Mouse (Mus musculus): ENCODE results near the gene Arfip1.

Arfip1 gene

DNA sequence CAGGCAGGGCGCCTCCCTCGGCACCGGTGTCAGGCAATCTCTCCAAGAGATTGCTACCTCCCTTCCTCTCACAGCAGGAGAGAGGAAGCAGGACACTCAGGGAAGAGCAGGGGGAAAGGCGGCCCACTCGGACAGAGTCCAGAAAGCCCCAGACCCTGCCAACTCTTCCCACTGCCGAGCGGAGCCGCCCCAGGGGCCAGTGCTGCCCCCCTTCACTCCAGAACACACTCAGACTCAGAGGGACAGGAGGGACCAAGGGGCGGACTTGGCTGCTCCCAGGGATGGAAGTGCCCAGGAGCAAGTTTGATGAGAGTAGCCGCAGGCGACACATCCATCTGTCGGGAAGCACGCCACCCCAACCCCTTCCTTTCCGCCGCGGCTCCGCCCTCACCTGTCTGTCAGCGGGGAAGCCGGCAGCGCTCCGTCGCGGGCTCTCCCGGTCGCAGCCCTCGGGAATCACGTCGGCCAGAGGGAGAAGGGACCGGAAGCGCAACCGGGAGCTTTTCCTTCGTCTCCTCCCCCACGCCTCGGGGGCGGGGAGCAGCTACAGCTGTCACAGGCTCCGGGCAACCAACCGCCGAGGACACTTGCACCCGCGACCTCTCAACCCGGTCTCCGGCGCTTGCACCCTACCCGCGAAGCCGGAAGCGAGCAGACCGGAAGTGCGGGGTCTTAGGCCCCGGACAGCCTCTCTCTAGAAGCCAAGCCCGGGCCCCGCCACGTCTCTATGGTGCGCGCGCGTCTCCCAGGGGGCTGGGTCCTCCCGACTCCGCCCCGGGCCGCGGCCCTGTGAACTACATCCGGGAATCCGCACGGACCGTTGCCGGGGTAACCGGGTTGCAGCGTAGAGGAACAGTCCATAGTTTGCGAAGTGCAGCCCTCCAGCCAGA, at the start of gene Arfip1:
Gene Arfip1, minus strand, starts transcription at position 603 of the 890 bp plus-strand sequence.
- peak; percentile 97 for DNase-seq (ENCODE audit: low spot score)

DNA sequence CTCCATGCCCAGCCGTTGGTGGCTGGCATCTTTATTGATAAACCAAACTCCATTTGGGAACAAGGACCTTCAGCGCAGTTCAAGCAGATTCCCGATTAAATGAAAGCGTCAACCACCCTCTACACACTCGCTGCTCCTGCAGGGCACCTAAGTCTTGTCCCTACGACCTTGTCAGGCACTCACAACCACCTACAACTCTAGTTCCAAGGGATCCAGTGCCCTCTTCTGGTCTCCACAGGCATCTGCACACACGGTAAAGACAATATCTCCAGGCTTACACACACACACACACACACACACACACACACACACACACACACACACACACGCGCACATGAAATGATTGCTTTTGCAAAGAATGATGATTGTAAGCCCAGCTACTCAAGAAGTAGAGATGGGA, 49.2 kb upstream of the Arfip1 start:
- DNase-seq (ENCODE audit: low spot score) = no peak

DNA sequence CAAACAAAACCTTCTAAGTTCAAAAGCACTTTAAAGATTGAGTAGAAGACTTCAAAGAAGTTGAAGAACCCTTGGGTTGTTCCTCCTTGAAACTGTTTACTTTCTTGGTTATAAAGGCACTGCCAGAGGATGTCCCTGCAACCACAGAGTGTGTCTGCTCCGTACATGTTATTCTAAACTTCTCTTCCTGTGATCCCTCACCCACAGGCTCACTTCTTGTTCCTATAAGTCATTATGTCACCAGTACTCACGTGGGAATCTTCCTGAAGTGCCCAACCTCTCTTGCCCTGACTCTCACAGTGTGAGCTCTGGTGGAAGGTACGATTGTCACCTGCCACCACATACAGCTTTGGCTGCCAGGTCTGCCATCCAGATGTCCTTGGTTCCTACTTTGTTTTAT, 39.6 kb upstream of the Arfip1 start:
- DNase-seq (ENCODE audit: low spot score) = no peak

DNA sequence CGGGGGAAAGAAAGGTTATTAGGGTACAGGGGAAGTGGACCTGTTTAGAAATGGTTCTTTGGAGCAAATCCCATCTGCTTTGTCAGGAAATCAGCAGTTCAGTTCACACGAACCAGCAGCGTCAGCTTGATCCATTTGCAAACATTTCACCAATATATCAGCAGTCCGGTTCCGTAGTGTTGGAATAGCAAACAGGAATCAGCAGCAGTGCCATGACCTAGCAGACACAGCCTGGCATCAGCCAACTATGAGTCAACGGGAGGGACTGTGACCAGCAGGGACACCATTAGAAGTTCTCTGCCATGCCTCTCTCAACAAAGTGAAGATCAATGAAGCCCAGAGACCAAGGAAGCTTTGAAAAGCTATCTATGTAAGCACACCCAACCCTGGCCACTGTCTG, 37.3 kb upstream of the Arfip1 start:
- no peak for DNase-seq (ENCODE audit: low spot score)

DNA sequence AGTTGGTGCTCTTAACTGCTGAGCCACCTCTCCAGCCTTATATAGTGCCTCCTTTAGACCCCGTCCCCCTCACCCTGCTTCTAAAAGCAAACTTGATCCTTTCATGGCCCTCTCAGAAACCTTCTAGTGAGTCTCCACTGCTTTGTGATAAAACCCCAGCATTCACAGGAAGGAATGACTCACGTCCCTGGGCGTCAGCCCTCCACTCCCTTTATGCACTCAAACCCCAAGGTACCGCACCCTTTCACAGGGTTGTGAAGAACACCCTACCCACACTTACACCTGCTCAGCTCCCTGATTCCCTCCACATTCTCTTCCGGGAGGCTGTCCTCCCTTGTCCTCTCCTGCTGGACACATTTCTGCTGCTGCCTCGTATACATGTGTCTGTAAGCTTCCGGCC, 36.6 kb upstream of the Arfip1 start:
- DNase-seq (ENCODE audit: low spot score) = no peak

DNA sequence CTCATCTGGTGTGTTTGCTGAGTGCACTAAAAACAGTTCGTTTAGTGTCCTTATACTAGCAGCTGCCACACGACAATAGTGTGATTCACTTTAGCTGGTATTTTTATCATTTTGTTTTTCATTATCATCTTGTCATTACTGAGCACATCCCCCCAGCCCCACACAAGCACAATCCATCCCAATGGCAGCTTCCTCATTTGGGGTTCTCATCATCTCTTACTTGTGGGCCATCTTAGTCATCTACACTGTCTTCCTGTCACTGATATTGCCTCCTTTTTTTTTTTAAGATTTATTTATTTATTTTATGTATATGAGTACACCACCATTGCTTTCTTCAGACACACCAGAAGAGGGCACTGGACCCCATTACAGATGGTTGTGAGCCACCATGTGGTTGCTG, 36.2 kb upstream of the Arfip1 start:
- DNase-seq (ENCODE audit: low spot score) = no peak

DNA sequence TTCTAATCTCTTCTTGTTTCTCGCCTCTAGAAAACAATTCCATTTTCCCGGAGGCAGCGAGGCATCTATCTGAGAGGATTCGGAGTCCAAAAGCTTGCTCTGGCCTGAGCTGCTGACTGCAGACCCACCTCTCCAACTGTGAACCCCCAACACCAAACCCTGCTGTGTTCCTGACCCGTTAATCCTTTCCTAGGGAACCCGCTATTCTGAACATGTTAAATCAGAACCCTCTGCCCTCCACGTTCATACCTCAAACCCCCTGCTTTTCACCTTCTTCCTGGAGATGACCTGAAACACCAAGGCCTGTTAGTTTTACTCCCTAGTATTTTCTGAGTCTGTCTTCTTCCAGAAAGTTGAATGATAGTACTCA, 33.4 kb upstream of the Arfip1 start:
- no peak for DNase-seq (ENCODE audit: low spot score)

DNA sequence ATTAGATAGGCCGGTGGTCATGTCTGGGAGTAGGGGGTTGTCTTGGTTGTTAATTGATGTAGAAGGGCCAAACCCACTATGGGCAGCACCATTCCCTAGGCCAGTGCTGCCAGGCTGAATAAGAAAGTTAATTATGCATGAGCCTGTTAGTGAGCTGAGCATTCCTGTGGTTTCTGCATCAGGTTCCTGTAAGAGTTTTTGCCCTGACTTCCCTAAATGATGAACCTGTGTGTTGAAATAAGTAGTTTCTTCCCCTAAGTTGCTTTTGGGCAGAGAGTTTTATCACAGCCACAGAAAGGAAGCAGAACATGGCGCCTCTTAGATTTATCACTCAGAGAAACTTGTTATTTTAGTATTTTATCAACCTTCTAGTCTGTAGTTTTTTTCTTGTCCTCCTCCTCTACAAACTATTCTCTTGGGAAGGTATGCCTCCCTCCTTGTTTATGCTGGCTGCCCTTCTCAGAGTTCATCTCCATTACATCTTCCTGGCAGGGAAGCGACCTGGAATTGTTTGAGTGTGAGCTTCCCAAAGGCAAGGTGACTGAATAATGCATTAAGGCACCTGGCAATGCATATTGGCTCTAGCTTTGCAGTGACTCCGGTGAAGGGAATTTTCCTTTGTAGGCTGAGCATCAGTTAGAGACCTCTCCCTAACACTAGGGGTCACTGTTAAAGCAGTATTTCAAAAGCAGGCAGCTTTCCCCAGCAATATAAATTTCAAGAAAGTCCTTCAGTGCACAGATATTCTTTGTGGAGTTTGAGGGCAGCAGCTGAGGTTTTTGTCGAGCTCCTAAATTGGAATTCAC, 32.8 kb upstream of the Arfip1 start:
- peak; percentile 76 for DNase-seq (ENCODE audit: low spot score)

DNA sequence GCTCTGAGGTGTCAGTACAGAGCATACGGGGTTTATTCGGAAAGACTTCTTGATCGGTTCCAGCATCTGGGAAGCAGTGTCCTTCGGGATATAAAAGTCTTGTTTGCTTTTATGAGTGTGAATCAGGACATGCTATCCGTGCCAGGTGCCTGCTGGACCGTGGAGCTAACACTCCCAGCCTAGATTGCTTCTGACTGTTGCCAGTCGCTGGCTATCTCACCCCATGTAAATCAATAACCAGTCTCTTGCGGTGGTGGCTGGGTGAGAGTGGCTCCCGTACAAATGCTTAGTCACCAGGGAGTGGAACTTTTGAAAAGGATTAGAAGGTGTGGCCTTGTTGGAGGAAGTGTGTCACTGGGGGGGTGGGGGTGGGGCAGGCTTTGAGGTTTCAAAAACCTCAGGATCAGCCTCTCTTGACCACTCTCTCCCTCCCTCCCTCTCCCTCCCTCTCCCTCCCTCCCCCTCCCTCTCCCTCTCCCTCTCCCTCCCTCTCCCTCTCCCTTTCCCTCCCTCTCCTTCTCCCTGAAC, 27.8 kb upstream of the Arfip1 start:
- DNase-seq (ENCODE audit: low spot score) = no peak

DNA sequence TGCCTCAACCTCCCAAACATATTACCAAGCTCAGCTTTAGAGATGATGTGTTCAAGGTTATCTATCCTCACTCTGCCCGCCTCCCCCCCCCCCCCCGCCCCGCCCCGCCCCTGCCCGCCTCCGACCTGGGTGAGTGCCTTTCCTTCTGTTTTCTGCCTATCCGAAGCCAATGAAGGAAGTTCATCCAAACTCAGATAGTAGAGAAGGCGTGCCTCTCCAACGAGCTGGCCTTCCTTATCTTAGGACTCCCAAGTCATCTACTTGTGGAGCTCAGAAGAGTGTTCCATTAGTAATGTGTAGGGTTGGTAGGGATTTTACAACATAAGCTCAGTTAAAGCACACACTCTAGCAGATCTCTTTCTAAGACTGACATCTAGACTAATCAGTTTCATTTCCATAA, 20.8 kb upstream of the Arfip1 start:
- DNase-seq (ENCODE audit: low spot score) = no peak

DNA sequence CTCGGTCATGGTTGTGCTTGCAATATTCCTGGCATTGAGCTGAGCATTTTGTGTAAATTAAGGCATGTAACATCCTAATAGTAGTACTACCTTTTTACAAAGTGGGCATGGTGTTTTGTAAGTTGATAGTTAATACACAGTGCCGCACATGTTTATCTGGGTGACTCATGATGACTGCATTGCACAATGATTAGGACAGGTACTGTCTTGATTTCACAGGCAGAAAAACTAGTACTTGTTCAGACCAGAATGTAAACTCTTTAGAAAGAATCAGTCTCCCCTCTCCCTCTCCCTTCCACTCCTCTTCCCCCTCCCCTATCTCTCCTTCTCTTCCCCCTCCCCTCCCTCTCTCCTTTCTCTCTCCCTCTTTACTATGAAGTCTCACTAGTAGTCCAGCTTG, 20.3 kb upstream of the Arfip1 start:
- no peak for DNase-seq (ENCODE audit: low spot score)

DNA sequence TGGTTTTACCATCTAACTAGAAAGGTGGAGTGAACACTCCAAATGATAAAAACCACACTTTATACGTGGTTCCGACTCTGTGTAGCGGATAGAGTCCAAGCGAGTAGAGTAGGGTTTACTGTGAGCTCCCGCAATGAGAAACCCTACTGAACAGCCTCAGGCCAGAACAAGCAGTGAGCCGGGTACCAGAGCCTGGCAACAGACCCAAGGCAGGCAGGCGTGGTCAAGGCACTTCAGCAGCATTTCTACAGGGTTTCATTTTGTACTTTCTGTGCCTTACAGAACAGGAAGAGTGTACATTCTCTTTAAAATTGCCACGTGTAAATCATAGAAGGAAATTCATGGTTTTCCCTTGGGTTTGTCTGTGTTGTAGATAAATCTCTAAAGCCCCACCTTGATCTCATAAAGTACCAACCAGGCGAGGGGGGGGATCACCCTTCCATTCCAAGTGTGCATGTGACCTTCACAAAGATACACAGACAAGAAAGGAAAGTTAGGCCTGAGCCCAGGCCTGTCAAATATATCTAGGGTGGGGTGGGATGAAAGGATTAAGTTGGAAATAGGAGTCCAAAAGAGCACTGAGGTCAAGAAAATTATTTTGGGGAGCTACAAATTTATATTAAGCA, 19.6 kb upstream of the Arfip1 start:
- no peak for DNase-seq (ENCODE audit: low spot score)

DNA sequence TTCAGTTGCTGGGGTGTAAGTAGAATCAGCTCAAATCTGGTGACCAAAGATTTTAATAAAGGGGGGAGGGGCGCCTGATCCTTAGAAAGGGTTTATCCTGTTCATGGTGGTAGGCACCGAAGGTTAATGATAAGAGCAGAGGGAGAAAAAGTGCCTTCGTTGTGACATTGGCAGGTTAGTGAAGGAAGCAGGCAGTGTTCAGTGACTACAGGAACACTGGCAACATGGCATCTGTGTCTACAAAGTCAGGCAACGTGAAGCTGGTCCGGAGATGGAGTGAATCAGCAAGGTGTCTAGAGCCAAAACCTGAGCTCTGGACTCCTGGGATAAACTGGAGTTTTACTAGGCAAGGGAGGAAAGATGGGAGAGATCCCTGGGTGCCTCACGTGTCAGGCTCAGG, 16.3 kb upstream of the Arfip1 start:
- no peak for DNase-seq (ENCODE audit: low spot score)

DNA sequence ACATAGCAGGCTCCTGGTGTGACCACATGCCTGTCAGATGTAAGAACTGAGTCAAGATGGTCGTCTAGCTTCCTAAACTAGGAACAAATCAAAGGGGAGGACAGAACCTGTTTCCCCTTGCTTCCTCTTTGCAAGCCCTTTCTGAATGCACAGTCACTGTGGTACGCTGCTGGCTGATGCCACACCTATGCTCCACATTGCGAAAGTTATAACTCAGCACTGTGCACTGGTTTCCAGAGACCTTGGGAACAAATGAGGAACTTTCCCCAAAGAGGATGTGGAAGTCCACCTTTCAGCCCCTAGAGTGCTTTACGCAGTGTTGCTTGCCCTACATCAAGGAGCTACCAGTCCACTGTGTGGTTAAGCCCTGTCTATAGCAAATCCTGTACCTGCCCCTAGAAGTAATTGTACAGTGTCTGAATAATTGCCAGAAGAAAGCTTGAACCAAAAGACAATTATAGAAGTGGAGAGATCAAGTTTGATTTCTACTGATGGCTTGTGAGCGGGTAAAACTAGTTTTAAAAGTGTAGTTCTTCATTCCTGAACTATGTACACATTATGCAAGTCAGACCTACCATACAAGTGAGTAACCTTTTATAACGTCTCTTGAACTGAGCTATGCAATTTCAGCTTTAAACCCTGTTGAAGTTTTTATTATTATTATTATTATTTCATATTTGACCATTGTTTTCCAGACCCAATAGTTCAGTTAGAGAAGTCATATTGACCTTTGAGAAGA, 15.7 kb upstream of the Arfip1 start:
- no peak for DNase-seq (ENCODE audit: low spot score)

DNA sequence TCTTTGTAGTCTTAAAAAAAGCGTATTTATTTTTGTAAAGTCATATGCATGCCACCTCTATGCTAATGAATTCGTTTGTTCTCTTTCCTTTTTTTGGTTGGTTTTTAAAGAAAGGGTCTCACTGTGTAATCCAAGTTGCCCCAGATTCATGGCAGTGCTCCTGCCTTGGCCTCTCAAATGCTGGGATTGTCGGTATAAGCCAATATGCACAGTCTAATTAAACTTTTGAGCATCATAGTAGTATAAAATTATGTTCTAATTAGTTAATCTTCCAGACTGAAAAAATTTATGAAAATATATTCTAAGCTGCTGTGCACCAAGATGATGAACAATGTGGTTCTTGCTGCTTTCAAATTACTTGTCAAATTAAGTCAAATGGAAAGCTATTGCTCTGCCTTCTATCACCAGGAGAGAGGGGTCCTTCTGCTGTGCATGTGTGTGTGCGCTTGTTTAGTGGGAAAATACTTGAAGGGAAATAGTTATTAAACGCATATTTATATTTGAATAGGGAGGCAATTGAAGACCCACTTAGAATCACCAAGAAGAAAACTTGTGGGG, 13.3 kb upstream of the Arfip1 start:
- no peak for DNase-seq (ENCODE audit: low spot score)

DNA sequence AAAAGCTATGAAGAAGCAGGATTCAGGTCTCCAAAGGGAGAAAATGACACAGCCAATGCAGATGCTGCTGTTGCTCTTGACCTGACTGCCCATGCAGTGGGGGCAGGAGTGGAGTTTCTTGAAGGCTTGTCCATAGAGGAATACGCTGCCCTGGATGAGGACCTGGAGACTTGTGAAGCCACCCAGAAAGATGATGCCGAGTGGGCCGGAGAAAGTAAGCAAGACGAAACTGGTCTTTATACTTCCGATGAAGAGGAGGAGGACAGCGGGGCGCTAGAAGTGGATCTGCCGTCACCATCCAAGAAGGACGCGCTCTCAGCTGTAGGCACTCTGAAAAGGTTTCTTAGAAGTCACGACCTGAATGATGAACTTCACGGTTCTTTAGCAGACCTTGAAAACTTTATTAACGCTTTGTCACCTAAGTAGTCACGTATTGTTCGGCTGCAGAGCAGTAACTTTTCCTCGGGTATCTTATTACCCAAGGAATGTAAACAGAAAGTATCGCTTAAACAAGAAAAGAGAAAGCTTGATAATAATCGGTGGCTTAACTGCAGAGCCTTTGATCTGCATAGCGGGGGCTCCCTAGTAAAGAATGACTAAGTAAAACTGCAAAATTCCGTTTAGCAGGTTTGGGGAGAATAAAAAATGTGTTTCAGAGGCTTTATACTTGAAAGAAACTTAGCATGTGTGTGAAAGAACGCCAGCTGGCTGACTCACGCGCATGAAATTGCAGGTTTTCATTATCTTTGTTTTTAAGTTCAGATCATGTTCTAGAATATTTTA, 12.7 kb upstream of the Arfip1 start:
- DNase-seq (ENCODE audit: low spot score) = peak; percentile 50

DNA sequence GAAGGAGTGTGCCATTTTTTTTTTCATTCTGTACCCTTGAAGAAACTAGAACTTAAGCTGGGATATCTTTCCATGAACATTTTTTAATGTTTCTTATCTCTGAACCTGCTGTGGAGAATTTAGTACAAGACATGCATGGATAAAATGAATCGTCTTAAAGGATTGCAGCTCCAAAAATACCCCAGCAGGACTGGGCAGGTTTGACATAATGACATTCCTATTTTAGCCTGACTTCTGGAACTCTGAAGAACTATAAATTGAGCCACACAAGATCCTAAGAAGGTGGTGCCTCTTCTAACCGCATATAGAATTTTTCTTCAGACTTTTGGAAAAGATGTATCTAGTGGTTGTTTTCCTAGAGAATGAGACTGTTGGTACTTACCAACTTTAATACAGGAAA, 10.8 kb upstream of the Arfip1 start, which contains the start of gene Tigd4:
Gene Tigd4, plus strand, starts transcription at position 301 of the 400 bp plus-strand sequence.
- no peak for DNase-seq (ENCODE audit: low spot score)

DNA sequence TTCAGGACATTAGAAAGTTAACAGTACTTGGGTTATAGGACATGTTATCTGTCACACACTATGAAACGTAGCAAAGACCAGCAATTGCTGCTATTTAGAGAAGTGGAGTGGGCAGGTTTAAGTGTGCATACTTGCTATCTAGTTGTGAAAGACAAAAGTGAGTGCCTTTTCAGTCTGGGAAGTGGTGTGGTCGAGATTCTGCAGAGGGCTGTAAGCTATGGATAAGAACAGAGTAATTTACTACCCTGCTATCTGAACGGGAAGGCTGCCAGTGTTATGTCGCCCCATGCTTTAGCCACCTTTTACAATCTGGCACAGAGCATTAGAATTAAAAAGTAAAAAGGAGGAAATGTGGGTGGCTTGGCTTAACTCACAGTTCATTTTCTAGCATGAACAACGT, 4.3 kb upstream of the Arfip1 start:
- DNase-seq (ENCODE audit: low spot score) = no peak

DNA sequence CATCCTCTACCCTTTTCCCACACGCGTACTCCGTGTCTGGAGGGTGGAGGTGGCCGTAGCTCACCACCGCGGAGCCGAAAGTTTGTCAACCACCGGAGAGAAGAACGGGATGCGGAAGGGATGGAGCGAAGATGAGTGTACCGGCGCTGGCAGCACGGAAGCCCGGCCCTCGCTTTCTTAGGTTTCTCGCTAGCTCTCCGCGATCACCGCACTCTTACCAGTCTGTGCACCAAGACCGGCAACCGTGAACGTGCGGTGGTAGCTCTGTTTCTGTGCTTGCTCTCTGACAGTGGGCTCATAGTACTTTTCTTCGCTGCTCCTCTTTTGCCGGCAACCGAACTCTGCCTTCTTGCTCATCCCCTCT, 470 bp upstream of the Arfip1 start:
- DNase-seq (ENCODE audit: low spot score) = peak; percentile 61

DNA sequence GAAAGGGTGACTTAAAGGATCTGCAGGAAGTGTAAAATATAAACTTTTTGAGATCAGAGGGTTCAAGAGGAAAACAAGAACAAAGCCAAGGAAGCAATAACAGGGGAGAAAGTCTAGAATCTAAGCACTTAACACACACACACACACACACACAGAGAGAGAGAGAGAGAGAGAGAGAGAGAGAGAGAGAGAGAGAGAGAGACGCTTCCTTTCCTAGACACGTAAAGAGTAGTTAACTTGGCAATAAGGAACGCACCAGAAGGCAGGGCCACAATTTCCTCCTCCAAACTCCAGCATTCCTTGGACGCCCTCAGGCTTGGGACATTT, 766 bp downstream of the Arfip1 start:
- DNase-seq (ENCODE audit: low spot score) = peak; percentile 45

DNA sequence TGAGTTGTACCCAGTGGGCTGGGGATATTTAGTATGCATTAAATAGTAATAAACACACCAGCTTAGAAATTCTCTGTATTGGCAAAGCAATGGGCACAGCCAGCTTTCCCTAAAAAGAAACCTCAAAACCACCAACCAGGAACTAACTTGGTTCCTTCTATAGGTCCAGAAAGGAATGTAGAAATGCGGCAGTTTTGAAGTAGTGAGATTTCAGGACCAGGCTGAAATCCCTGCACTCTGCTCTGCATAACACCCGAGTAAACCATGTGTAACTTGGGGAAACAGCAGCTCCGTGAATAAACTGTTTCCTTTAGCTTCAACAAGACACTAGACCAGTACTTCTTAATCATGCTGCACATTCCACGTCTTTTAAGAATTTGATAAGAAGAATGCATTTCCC, 1.7 kb downstream of the Arfip1 start:
- no peak for DNase-seq (ENCODE audit: low spot score)

Data from embryo, embryonic 10 days (tissue).